In genomic region chr17:23755689-23756088, GRCm38 (mm10) we compare ENCODE assay signal across 17 mouse cellular contexts. TPM values are rescaled to one million over a fixed set of nuclear protein-coding genes. Genes with fewer than 3 reads are reported as not detected.
DNase-seq lines count a peak whose midpoint lies in the region; ATAC-seq lines count a peak whose summit lies in the region.
"Had no signal": no experiment of that assay in that cellular context is flagged by ENCODE, and none has a peak within 500 bp of the region (broad histone marks: within the 10 kb centered on the region; RNA-seq: fewer than 3 reads in every experiment).

No protein-coding gene starts in this region.

- H3K36me3 ChIP-seq in lung, embryonic 15.5 days, result peaks cover 70% of the 10 kb centered on the region

- H3K4me2 ChIP-seq in lung, embryonic 15.5 days, result peak overlapping the region; percentile 29; the same call in 1 of the 2 replicates
- H3K4me2 ChIP-seq: midbrain, embryonic 15.5 days; neural tube, embryonic 15.5 days had no signal

- H3K27ac ChIP-seq in lung, embryonic 15.5 days, result peak overlapping the region; percentile 16; the same call in 1 of the 2 replicates
- H3K27ac ChIP-seq: hindbrain, embryonic 10.5 days; macrophage; midbrain, embryonic 15.5 days; neural tube, embryonic 15.5 days had no signal

- H3K9ac ChIP-seq in lung, embryonic 15.5 days, result no peak overlapping the region
- H3K9ac ChIP-seq: midbrain, embryonic 15.5 days; neural tube, embryonic 15.5 days had no signal

- WGBS in lung, embryonic 15.5 days, result 74% methylated on average over 13 of the region's 13 CpGs

- H3K4me3 ChIP-seq in lung, embryonic 15.5 days, result no peak overlapping the region
- H3K4me3 ChIP-seq: hindbrain, embryonic 10.5 days; midbrain, embryonic 15.5 days; neural tube, embryonic 15.5 days had no signal

- H3K4me1 ChIP-seq in lung, embryonic 15.5 days, result no peaks in the 10 kb centered on the region
- H3K4me1 ChIP-seq: hindbrain, embryonic 10.5 days; midbrain, embryonic 15.5 days; neural tube, embryonic 15.5 days had no signal

- ATAC-seq in lung, embryonic 15.5 days (ENCODE audit: borderline replicate concordance, extremely low read depth, low FRiP score, low TSS enrichment), result 0 out of 2 replicates have a peak, but pooled peaks have one; percentile 27
- ATAC-seq: forebrain, embryonic 16.5 days; midbrain, embryonic 15.5 days had no signal

- H3K27me3 ChIP-seq in lung, embryonic 15.5 days, result no peaks in the 10 kb centered on the region
- H3K27me3 ChIP-seq: midbrain, embryonic 15.5 days; neural tube, embryonic 15.5 days had no signal

- H3K9me3 ChIP-seq in lung, embryonic 15.5 days, result no peaks in the 10 kb centered on the region
- H3K9me3 ChIP-seq: hindbrain, embryonic 10.5 days; midbrain, embryonic 15.5 days; neural tube, embryonic 15.5 days had no signal

- peak; percentile 96 for DNase-seq in heart, adult 11 months
- no peak for DNase-seq in heart, postnatal 36 days
- DNase-seq in lung, postnatal 14 days, result no peak
- DNase-seq in kidney, adult 18-20 months, result peak; percentile 29
- peak; percentile 46 to 49 for DNase-seq in kidney, postnatal 36 days
- no peak for DNase-seq in spleen, postnatal 10 days (ENCODE audit: low spot score in 2 of 2)
- DNase-seq in layer of hippocampus, adult 11-12 months (ENCODE audit: low spot score), result no peak
- DNase-seq: adrenal gland, postnatal 10 days; cerebellum, postnatal 10 days; gastrocnemius, postnatal 36 days; left cerebral cortex, postnatal 4 days had no signal

- intact Hi-C loops in heart, postnatal 36 days (cut with DNase I), result no loop called here

RNA-seq across cellular contexts. Expression of gene Kremen2, which starts 10.1 kb away (rescaled TPM):
- total RNA-seq in heart, postnatal 36 days (2021), result not detected
- 0.38 and 1.1 TPM in 2 replicates for polyA plus RNA-seq in lung, embryonic 15.5 days (2015; fragmentation: Nextera tagmentation; extraction: Ambion mirVana)
- total RNA-seq: adrenal gland, postnatal 10 days; gastrocnemius, postnatal 36 days had no signal
- polyA plus RNA-seq: macrophage had no signal

RNA-seq across cellular contexts. Expression of gene Paqr4, which starts 15.0 kb away (rescaled TPM):
- 10 to 100 TPM; 20.0 to 28.5 TPM for total RNA-seq in heart, postnatal 36 days (2021)
- 43.9 and 46.7 TPM in 2 replicates for polyA plus RNA-seq in lung, embryonic 15.5 days (2015; fragmentation: Nextera tagmentation; extraction: Ambion mirVana)

RNA-seq across cellular contexts. Expression of gene Flywch1, which starts 15.7 kb away (rescaled TPM):
- total RNA-seq in heart, postnatal 36 days (2021), result 10 to 100 TPM; 31.8 to 33.3 TPM
- 70.5 TPM in 2 replicates for polyA plus RNA-seq in lung, embryonic 15.5 days (2015; fragmentation: Nextera tagmentation; extraction: Ambion mirVana)

RNA-seq across cellular contexts. Expression of gene Pkmyt1, which starts 29.6 kb away (rescaled TPM):
- 1 to 10 TPM; 1.2 to 1.6 TPM for total RNA-seq in heart, postnatal 36 days (2021)
- polyA plus RNA-seq in lung, embryonic 15.5 days (2015; fragmentation: Nextera tagmentation; extraction: Ambion mirVana), result 61.7 and 68.6 TPM in 2 replicates

RNA-seq across cellular contexts. Expression of gene Flywch2, which starts 30.2 kb away (rescaled TPM):
- total RNA-seq in heart, postnatal 36 days (2021), result under 1 TPM; 0.78 to 0.81 TPM
- 28.4 and 29.1 TPM in 2 replicates for polyA plus RNA-seq in lung, embryonic 15.5 days (2015; fragmentation: Nextera tagmentation; extraction: Ambion mirVana)

Comparison
In these comparisons a context has a peak if more than half of its experiments do, and no peak if none do; other contexts are left out.
1. DNase-seq: peak in heart, adult 11 months (single experiment), kidney, adult 18-20 months (single experiment) and kidney, postnatal 36 days (2 of 2); none in heart, postnatal 36 days (0 of 2), lung, postnatal 14 days (single experiment), spleen, postnatal 10 days (0 of 2) and layer of hippocampus, adult 11-12 months (single experiment).